Mouse (Mus musculus): Measurements from ENCODE around the gene Rint1. TPM values are rescaled to one million over a fixed set of nuclear protein-coding genes. Genes with fewer than 3 reads are reported as not detected.

Rint1 gene
- polyA plus RNA-seq, 1 experiment from 2014 or later: 33.8 TPM

Other genes starting within 250 kb of the Rint1 start
- gene Srpk2, start 103.1 kb upstream of the Rint1 start, polyA plus RNA-seq (2015; fragmentation: Nextera tagmentation; extraction: Ambion mirVana): 91.1 and 96.1 TPM in 2 replicates
- gene Pus7, start 4.0 kb upstream of the Rint1 start, polyA plus RNA-seq (2015; fragmentation: Nextera tagmentation; extraction: Ambion mirVana): 18.3 and 20.3 TPM in 2 replicates
- gene Tomm7, start 56.5 kb downstream of the Rint1 start, polyA plus RNA-seq (2015; fragmentation: Nextera tagmentation; extraction: Ambion mirVana): 82.3 and 98.8 TPM in 2 replicates
- 28.4 and 30.5 TPM in 2 replicates for gene Fam126a, start 243.0 kb downstream of the Rint1 start, polyA plus RNA-seq (2015; fragmentation: Nextera tagmentation; extraction: Ambion mirVana)